Mouse (Mus musculus) brain, embryonic 14.5 days (tissue): Measurements from ENCODE around the gene Hadha.

Experiments used
- CTCF ChIP-seq: fragments of 200-500 bp; IDR thresholded peaks from 2 replicates; pipeline ENCODE4 v1.5.1; 2012; ENCODE audit warnings: inconsistent platforms, mild to moderate bottlenecking, moderate library complexity, borderline replicate concordance; ENCODE audit not compliant: insufficient read depth, insufficient read length; ENCODE audit errors: extremely low read depth
- POLR2A ChIP-seq: fragments of 200-500 bp; IDR thresholded peaks from 2 replicates; pipeline ENCODE4 v1.6.1; 2012; ENCODE audit warnings: mild to moderate bottlenecking, inconsistent platforms, borderline replicate concordance; ENCODE audit not compliant: poor library complexity, insufficient read depth, insufficient read length, severe bottlenecking; ENCODE audit errors: extremely low read depth

- no peak for TF ChIP-seq CTCF
- TF ChIP-seq POLR2A = no peak
Measured at GRCm38 (mm10) chr5:30094399-30094798, 60.6 kb downstream of the Hadha start.
